Mouse (Mus musculus) forebrain, embryonic 13.5 days (tissue): ENCODE results near the gene Grpel1. TPM values are rescaled to one million over a fixed set of nuclear protein-coding genes. Genes with fewer than 3 reads are reported as not detected.

Experiments used
- ATAC-seq: fragments of 200-750 bp; cut with Nextera tagmentation; 2 replicates; pipeline ENCODE4 v1.8.0; 2017
- H3K27ac ChIP-seq: fragments of 300-500 bp; sonication (generic); 2 replicates; pipeline ENCODE4 v1.5.1; 2015; ENCODE audit warnings: inconsistent platforms, mild to moderate bottlenecking, moderate library complexity
- H3K27me3 ChIP-seq: fragments of 300-500 bp; sonication (generic); 2 replicates; pipeline ENCODE4 v1.6.1; 2015; ENCODE audit warnings: mild to moderate bottlenecking, inconsistent platforms
- H3K36me3 ChIP-seq: fragments of 300-500 bp; sonication (generic); 2 replicates; pipeline ENCODE4 v1.6.1; 2015; ENCODE audit warnings: mild to moderate bottlenecking, inconsistent platforms; ENCODE audit not compliant: poor library complexity, severe bottlenecking
- H3K4me1 ChIP-seq: fragments of 300-500 bp; sonication (generic); 2 replicates; pipeline ENCODE4 v1.6.1; 2015; ENCODE audit warnings: inconsistent platforms
- H3K4me2 ChIP-seq: fragments of 300-500 bp; sonication (generic); 2 replicates; pipeline ENCODE4 v1.6.1; 2015; ENCODE audit warnings: inconsistent platforms, mild to moderate bottlenecking, moderate library complexity
- H3K4me3 ChIP-seq: fragments of 300-500 bp; sonication (generic); 2 replicates; pipeline ENCODE4 v1.5.1; 2015; ENCODE audit warnings: mild to moderate bottlenecking, inconsistent platforms
- H3K9ac ChIP-seq: fragments of 300-500 bp; sonication (generic); 2 replicates; pipeline ENCODE4 v1.6.1; 2015; ENCODE audit warnings: mild to moderate bottlenecking, inconsistent platforms
- H3K9me3 ChIP-seq: fragments of 300-500 bp; sonication (generic); replicated peaks from 2 replicates; pipeline ENCODE4 v1.6.1; 2016; ENCODE audit warnings: inconsistent platforms
- WGBS: fragments of 180-500 bp; shearing (Covaris S2); methylation state at CpG from one replicate; pipeline ENCODE4 v1.1.7; 2015; 5-methylcytosine and 5-hydroxymethylcytosine counted together
- polyA plus RNA-seq: library from polyadenylated mRNA; unstranded; fragments of >200 nt; fragmentation: Nextera tagmentation; extraction: Ambion mirVana; gene quantifications from 2 replicates; pipeline ENCODE4 v1.2.1, GENCODE M21; 2015

The Grpel1 gene
- 51.0 and 51.4 TPM in 2 replicates for polyA plus RNA-seq

GRCm38 (mm10) chr5:36464709-36465661 is at the start of gene Grpel1:
Gene Grpel1, plus strand, starts transcription at chr5:36464998.
- under 1% methylated on average over 68 of the region's 68 CpGs for WGBS
- H3K4me3 ChIP-seq, result peak within 1 kb of the TSS; percentile 98
- no peaks in the 10 kb centered on the region for H3K9me3 ChIP-seq
- peak within 1 kb of the TSS; percentile 100 for H3K4me2 ChIP-seq
- ATAC-seq, result peak; percentile 94
- peaks cover 19% of the 10 kb centered on the region for H3K36me3 ChIP-seq
- H3K4me1 ChIP-seq, result peaks cover 28% of the 10 kb centered on the region
- peaks cover 16% of the 10 kb centered on the region for H3K27me3 ChIP-seq
- peak within 1 kb of the TSS; percentile 51; the same call in 1 of the 2 replicates for H3K27ac ChIP-seq
- peak within 1 kb of the TSS; percentile 84 for H3K9ac ChIP-seq

GRCm38 (mm10) chr5:36419861-36420260 is 44.9 kb upstream of the Grpel1 start:
- no peak for ATAC-seq
- Histone ChIP-seq H3K27me3 (no peaks in the 10 kb centered on the region), H3K36me3 (no peaks in the 10 kb centered on the region), H3K27ac (no peak overlapping the region), H3K9ac (no peak overlapping the region), H3K4me1 (no peaks in the 10 kb centered on the region), H3K4me3 (no peak overlapping the region), H3K9me3 (no peaks in the 10 kb centered on the region), H3K4me2 (no peak overlapping the region)
- WGBS, result 63% methylated on average over 3 of the region's 3 CpGs

- ATAC-seq, result no peak
- H3K27me3 ChIP-seq, result no peaks in the 10 kb centered on the region
- H3K9me3 ChIP-seq, result no peaks in the 10 kb centered on the region
- H3K4me2 ChIP-seq, result no peak overlapping the region
- H3K4me3 ChIP-seq, result no peak overlapping the region
- no peak overlapping the region for H3K9ac ChIP-seq
- no peak overlapping the region for H3K27ac ChIP-seq
- H3K4me1 ChIP-seq, result no peaks in the 10 kb centered on the region
- H3K36me3 ChIP-seq, result no peaks in the 10 kb centered on the region
These were observed 42.1 kb upstream of the Grpel1 start for GRCm38 (mm10) chr5:36422689-36423088.

- no peaks in the 10 kb centered on the region for H3K9me3 ChIP-seq
- no peaks in the 10 kb centered on the region for H3K4me1 ChIP-seq
- no peaks in the 10 kb centered on the region for H3K36me3 ChIP-seq
- H3K27me3 ChIP-seq, result no peaks in the 10 kb centered on the region
- H3K4me2 ChIP-seq, result no peak overlapping the region
- H3K4me3 ChIP-seq, result no peak overlapping the region
- H3K27ac ChIP-seq, result no peak overlapping the region
- no peak for ATAC-seq
- no peak overlapping the region for H3K9ac ChIP-seq
These were observed 40.1 kb upstream of the Grpel1 start for GRCm38 (mm10) chr5:36424676-36425075.

GRCm38 (mm10) chr5:36426404-36426803 is 38.4 kb upstream of the Grpel1 start:
- Histone ChIP-seq H3K9ac (no peak overlapping the region), H3K36me3 (no peaks in the 10 kb centered on the region), H3K4me3 (no peak overlapping the region), H3K4me2 (no peak overlapping the region), H3K9me3 (no peaks in the 10 kb centered on the region), H3K27me3 (no peaks in the 10 kb centered on the region), H3K4me1 (peaks cover 11% of the 10 kb centered on the region; the same call in 1 of the 2 replicates), H3K27ac (no peak overlapping the region)
- no peak for ATAC-seq
- 78% methylated on average over 5 of the region's 5 CpGs for WGBS

- WGBS, result 54% methylated on average over 11 of the region's 11 CpGs
- Histone ChIP-seq H3K4me2 (no peak overlapping the region), H3K36me3 (no peaks in the 10 kb centered on the region), H3K9ac (no peak overlapping the region), H3K27ac (no peak overlapping the region), H3K27me3 (no peaks in the 10 kb centered on the region), H3K9me3 (no peaks in the 10 kb centered on the region), H3K4me1 (peaks cover 11% of the 10 kb centered on the region; the same call in 1 of the 2 replicates), H3K4me3 (no peak overlapping the region)
- ATAC-seq, result no peak
These were observed 37.0 kb upstream of the Grpel1 start for GRCm38 (mm10) chr5:36427831-36428230.

GRCm38 (mm10) chr5:36429551-36429950 is 35.2 kb upstream of the Grpel1 start:
- Histone ChIP-seq H3K36me3 (no peaks in the 10 kb centered on the region), H3K4me3 (no peak overlapping the region), H3K27me3 (no peaks in the 10 kb centered on the region), H3K4me2 (no peak overlapping the region), H3K4me1 (peaks cover 16% of the 10 kb centered on the region; the same call in 1 of the 2 replicates), H3K9me3 (no peaks in the 10 kb centered on the region), H3K9ac (no peak overlapping the region), H3K27ac (no peak overlapping the region)
- no peak for ATAC-seq
- WGBS, result 93% methylated on average over 3 of the region's 3 CpGs

GRCm38 (mm10) chr5:36431711-36432110 is 33.1 kb upstream of the Grpel1 start:
- Histone ChIP-seq H3K4me3 (no peak overlapping the region), H3K27ac (no peak overlapping the region), H3K36me3 (no peaks in the 10 kb centered on the region), H3K9me3 (no peaks in the 10 kb centered on the region), H3K4me1 (peaks cover 21% of the 10 kb centered on the region; the same call in 1 of the 2 replicates), H3K9ac (no peak overlapping the region), H3K27me3 (no peaks in the 10 kb centered on the region), H3K4me2 (no peak overlapping the region)
- no peak for ATAC-seq
- WGBS, result 41% methylated on average over 2 of the region's 2 CpGs

- H3K9ac ChIP-seq, result no peak overlapping the region
- no peak overlapping the region for H3K4me2 ChIP-seq
- no peaks in the 10 kb centered on the region for H3K36me3 ChIP-seq
- H3K4me3 ChIP-seq, result no peak overlapping the region
- peak; percentile 80 for ATAC-seq
- H3K27me3 ChIP-seq, result no peaks in the 10 kb centered on the region
- H3K4me1 ChIP-seq, result peaks cover 21% of the 10 kb centered on the region; the same call in 1 of the 2 replicates
- WGBS, result 56% methylated on average over 9 of the region's 9 CpGs
- peak overlapping the region; percentile 54 for H3K27ac ChIP-seq
- no peaks in the 10 kb centered on the region for H3K9me3 ChIP-seq
These were observed 30.3 kb upstream of the Grpel1 start for GRCm38 (mm10) chr5:36434398-36434967.

- Histone ChIP-seq H3K36me3 (no peaks in the 10 kb centered on the region), H3K4me1 (peaks cover 10% of the 10 kb centered on the region; the same call in 1 of the 2 replicates), H3K9me3 (no peaks in the 10 kb centered on the region), H3K9ac (no peak overlapping the region), H3K4me3 (no peak overlapping the region), H3K4me2 (no peak overlapping the region), H3K27ac (no peak overlapping the region), H3K27me3 (no peaks in the 10 kb centered on the region)
- WGBS, result 82% methylated on average over 4 of the region's 4 CpGs
- ATAC-seq, result no peak
These were observed 27.9 kb upstream of the Grpel1 start for GRCm38 (mm10) chr5:36436858-36437257.

- H3K9me3 ChIP-seq, result no peaks in the 10 kb centered on the region
- H3K4me3 ChIP-seq, result no peak overlapping the region
- H3K36me3 ChIP-seq, result no peaks in the 10 kb centered on the region
- no peak for ATAC-seq
- H3K4me1 ChIP-seq, result peaks cover 13% of the 10 kb centered on the region
- H3K4me2 ChIP-seq, result no peak overlapping the region
- 74% methylated on average over 3 of the region's 3 CpGs for WGBS
- H3K27me3 ChIP-seq, result 0 out of 2 replicates have a peak, but pooled peaks cover 2% of the 10 kb centered on the region
- H3K27ac ChIP-seq, result no peak overlapping the region
- no peak overlapping the region for H3K9ac ChIP-seq
These were observed 24.1 kb upstream of the Grpel1 start for GRCm38 (mm10) chr5:36440741-36441140.

GRCm38 (mm10) chr5:36444611-36445010 is 20.2 kb upstream of the Grpel1 start:
- 68% methylated on average over 4 of the region's 4 CpGs for WGBS
- Histone ChIP-seq H3K36me3 (no peaks in the 10 kb centered on the region), H3K27ac (no peak overlapping the region), H3K9me3 (no peaks in the 10 kb centered on the region), H3K4me1 (peaks cover 13% of the 10 kb centered on the region), H3K4me3 (no peak overlapping the region), H3K9ac (no peak overlapping the region), H3K4me2 (no peak overlapping the region), H3K27me3 (0 out of 2 replicates have a peak, but pooled peaks cover 2% of the 10 kb centered on the region)
- ATAC-seq, result no peak
